Mouse (Mus musculus) MEL (cell line): ENCODE results near the gene Nt5c2. TPM values are rescaled to one million over a fixed set of nuclear protein-coding genes. Genes with fewer than 3 reads are reported as not detected.
A peak's percentile ranks its signal among the peaks of the same experiment; 100 is the strongest.

ENCODE experiments used
- DNase-seq: peaks from one replicate; pipeline ENCODE4 v3.0.0; 2011; ENCODE audit warnings: low read depth, low spot score
- H3K27ac ChIP-seq: 2 replicates; pipeline ENCODE4 v1.5.1; 2012; ENCODE audit warnings: low read depth, mild to moderate bottlenecking, control low read depth, low read length, moderate library complexity; ENCODE audit not compliant: control insufficient read depth
- H3K27me3 ChIP-seq, 2 experiments: fragments of 150-350 bp in 1 of 2; sonication (generic) in 1 of 2; 2 replicates each; pipeline ENCODE4 v1.6.1; 2012; ENCODE audit warnings: low read length in 2 of 2, mild to moderate bottlenecking in 2 of 2, improper control_type of control experiment in 1 of 2, moderate library complexity in 1 of 2; ENCODE audit not compliant: insufficient read depth in 2 of 2, control insufficient read depth in 1 of 2
- H3K36me3 ChIP-seq, 2 experiments: 2 replicates each; pipeline ENCODE4 v1.6.1; 2012 to 2014; ENCODE audit warnings: low read length in 2 of 2, improper control_type of control experiment in 1 of 2, inconsistent platforms in 1 of 2, mild to moderate bottlenecking in 1 of 2; ENCODE audit not compliant: insufficient read depth in 2 of 2, control insufficient read depth in 1 of 2
- H3K4me1 ChIP-seq, 2 experiments: fragments of 150-350 bp in 1 of 2; sonication (generic) in 1 of 2; 2 replicates each; pipeline ENCODE4 v1.6.1; 2012; ENCODE audit warnings: low read length in 2 of 2, improper control_type of control experiment in 1 of 2, mild to moderate bottlenecking in 1 of 2; ENCODE audit not compliant: insufficient read depth in 2 of 2, control insufficient read depth in 1 of 2
- H3K4me3 ChIP-seq, 2 experiments: fragments of 150-350 bp in 1 of 2; sonication (generic) in 1 of 2; 2 replicates each; pipeline ENCODE4 v1.5.1; 2012; ENCODE audit warnings: low read depth in 2 of 2, low read length in 2 of 2, mild to moderate bottlenecking in 2 of 2, moderate library complexity in 2 of 2, control low read depth in 1 of 2, improper control_type of control experiment in 1 of 2; ENCODE audit not compliant: control insufficient read depth in 1 of 2, insufficient read depth in 1 of 2
- H3K79me2 ChIP-seq: 2 replicates; pipeline ENCODE4 v1.6.1; 2012; ENCODE audit warnings: mild to moderate bottlenecking, low read length, moderate library complexity; ENCODE audit not compliant: control insufficient read depth, poor library complexity, insufficient read depth
- H3K9ac ChIP-seq: 2 replicates; pipeline ENCODE4 v1.6.1; 2012; ENCODE audit warnings: low read depth, mild to moderate bottlenecking, control low read depth, low read length, moderate library complexity; ENCODE audit not compliant: control insufficient read depth, poor library complexity, severe bottlenecking
- H3K9me3 ChIP-seq: fragments of 150-350 bp; sonication (generic); replicated peaks from 2 replicates; pipeline ENCODE4 v1.6.1; 2012; ENCODE audit warnings: mild to moderate bottlenecking, low read length, improper control_type of control experiment, moderate library complexity; ENCODE audit not compliant: insufficient read depth
- BHLHE40 ChIP-seq: IDR thresholded peaks from 2 replicates; pipeline ENCODE4 v1.6.1; 2012; ENCODE audit warnings: low read depth, mild to moderate bottlenecking, inconsistent platforms, low read length, improper control_type of control experiment, borderline replicate concordance
- CHD2 ChIP-seq: IDR thresholded peaks from 2 replicates; pipeline ENCODE4 v1.6.1; 2011; ENCODE audit warnings: low read length, improper control_type of control experiment
- CTCF ChIP-seq, 3 experiments: IDR thresholded peaks in 2 of 3; conservative IDR thresholded peaks in 1 of 3; 2 replicates each; pipeline ENCODE4 v1.5.1; 2011 to 2012; ENCODE audit warnings: low read length in 3 of 3, low read depth in 2 of 3, mild to moderate bottlenecking in 2 of 3, improper control_type of control experiment in 1 of 3, inconsistent platforms in 1 of 3, mixed read lengths in 1 of 3, moderate library complexity in 1 of 3; ENCODE audit not compliant: control insufficient read depth in 1 of 3, insufficient read depth in 1 of 3, poor library complexity in 1 of 3, severe bottlenecking in 1 of 3
- EP300 ChIP-seq, 2 experiments: IDR thresholded peaks; 2 replicates each; pipeline ENCODE4 v1.6.1; 2011; ENCODE audit warnings: improper control_type of control experiment in 2 of 2, low read length in 2 of 2, low read depth in 1 of 2, mild to moderate bottlenecking in 1 of 2
- ETS1 ChIP-seq: IDR thresholded peaks from 2 replicates; pipeline ENCODE4 v1.6.1; 2012; ENCODE audit warnings: low read depth, mild to moderate bottlenecking, inconsistent platforms, low read length, improper control_type of control experiment, moderate library complexity
- GABPA ChIP-seq: IDR thresholded peaks from 2 replicates; pipeline ENCODE4 v1.6.1; 2012; ENCODE audit warnings: low read depth, mild to moderate bottlenecking, inconsistent platforms, low read length, improper control_type of control experiment, moderate library complexity
- HCFC1 ChIP-seq: IDR thresholded peaks from 2 replicates; pipeline ENCODE4 v1.6.1; 2012; ENCODE audit warnings: low read depth, mild to moderate bottlenecking, inconsistent platforms, low read length, improper control_type of control experiment, moderate library complexity
- JUND ChIP-seq: IDR thresholded peaks from 2 replicates; pipeline ENCODE4 v1.6.1; 2011; ENCODE audit warnings: low read depth, mild to moderate bottlenecking, improper control_type of control experiment, low read length
- MEF2A ChIP-seq: IDR thresholded peaks from 2 replicates; pipeline ENCODE4 v1.6.1; 2014; ENCODE audit warnings: low read depth, mild to moderate bottlenecking, inconsistent platforms, low read length, improper control_type of control experiment; ENCODE audit not compliant: poor library complexity, insufficient replicate concordance, severe bottlenecking; ENCODE audit errors: extremely low read depth
- NELFE ChIP-seq: IDR thresholded peaks from 2 replicates; pipeline ENCODE4 v1.6.1; 2011; ENCODE audit warnings: low read depth, low read length, improper control_type of control experiment
- SMC3 ChIP-seq: IDR thresholded peaks from 2 replicates; pipeline ENCODE4 v1.6.1; 2011; ENCODE audit warnings: low read depth, low read length, improper control_type of control experiment
- TBP ChIP-seq: IDR thresholded peaks from 2 replicates; pipeline ENCODE4 v1.8.0; 2011; ENCODE audit warnings: low read depth, low read length, improper control_type of control experiment
- USF1 ChIP-seq: IDR thresholded peaks from 2 replicates; pipeline ENCODE4 v1.6.1; 2014; ENCODE audit warnings: low read depth, mild to moderate bottlenecking, inconsistent platforms, low read length, improper control_type of control experiment, moderate library complexity
- polyA plus RNA-seq, 2 experiments: library from polyadenylated mRNA; stranded (reverse) in 1 of 2; unstranded in 1 of 2; fragments of >175 nt in 1 of 2; fragments of >200 nt in 1 of 2; gene quantifications; 2 replicates each; pipeline versions ENCODE4 v1.2.1 to v1.2.4; 2012; ENCODE audit warnings: low replicate concordance in 2 of 2, low read depth in 1 of 2; ENCODE audit not compliant: insufficient read length in 2 of 2, insufficient read depth in 1 of 2, missing spikeins in 1 of 2
- total RNA-seq: library from RNA; depleted of rRNA; stranded (reverse); fragments of 300-350 nt; gene quantifications from 2 replicates; pipeline ENCODE4 v1.2.3, GENCODE M21; 2012

Nt5c2 gene
- total and polyA plus RNA-seq, 3 experiments, result 64.6 to 455 (median 147) TPM

GRCm38 (mm10) chr19:46972159-46972558, 42.8 kb downstream of the Nt5c2 start:
- TF ChIP-seq HCFC1, result no peak
- no peak for TF ChIP-seq SMC3
- no peak for TF ChIP-seq ETS1
- no peak for TF ChIP-seq TBP
- no peak for TF ChIP-seq BHLHE40
- no peak for TF ChIP-seq JUND
- no peak for TF ChIP-seq CHD2
- no peak for TF ChIP-seq GABPA
- no peak for TF ChIP-seq USF1
- TF ChIP-seq MEF2A, result no peak
- H3K36me3 ChIP-seq, result peaks cover 0 to 7% of the 10 kb centered on the region in 2 experiments; a peak in 2 of 4 replicates
- H3K9ac ChIP-seq, result no peak overlapping the region
- peaks cover 10 to 13% of the 10 kb centered on the region in 2 experiments for H3K4me1 ChIP-seq
- no peak overlapping the region for H3K27ac ChIP-seq
- no peak overlapping the region for H3K4me3 ChIP-seq
- H3K27me3 ChIP-seq, result no peaks in the 10 kb centered on the region
- DNase-seq, result no peak
- no peaks in the 10 kb centered on the region for H3K9me3 ChIP-seq
- H3K79me2 ChIP-seq, result no peaks in the 10 kb centered on the region

GRCm38 (mm10) chr19:46971712-46972111, 43.2 kb downstream of the Nt5c2 start:
- H3K4me1 ChIP-seq, result peaks cover 10 to 13% of the 10 kb centered on the region in 2 experiments
- no peak overlapping the region for H3K27ac ChIP-seq
- H3K9me3 ChIP-seq, result no peaks in the 10 kb centered on the region
- DNase-seq, result no peak
- H3K27me3 ChIP-seq, result no peaks in the 10 kb centered on the region
- peaks cover 0 to 7% of the 10 kb centered on the region in 2 experiments; a peak in 2 of 4 replicates for H3K36me3 ChIP-seq
- no peak overlapping the region for H3K9ac ChIP-seq
- H3K4me3 ChIP-seq, result no peak overlapping the region
- TF ChIP-seq EP300 (IDR thresholded peaks at IDR 0.05; ENCODE audit: low read depth in 1 of 2, low read length in 2 of 2) (peak in 1 of 2 experiments; percentile 7; a peak in 1 of 4 replicates), HCFC1 (no peak)
- TF ChIP-seq, all 39 proteins: peak for 1
- H3K79me2 ChIP-seq, result no peaks in the 10 kb centered on the region

DNA sequence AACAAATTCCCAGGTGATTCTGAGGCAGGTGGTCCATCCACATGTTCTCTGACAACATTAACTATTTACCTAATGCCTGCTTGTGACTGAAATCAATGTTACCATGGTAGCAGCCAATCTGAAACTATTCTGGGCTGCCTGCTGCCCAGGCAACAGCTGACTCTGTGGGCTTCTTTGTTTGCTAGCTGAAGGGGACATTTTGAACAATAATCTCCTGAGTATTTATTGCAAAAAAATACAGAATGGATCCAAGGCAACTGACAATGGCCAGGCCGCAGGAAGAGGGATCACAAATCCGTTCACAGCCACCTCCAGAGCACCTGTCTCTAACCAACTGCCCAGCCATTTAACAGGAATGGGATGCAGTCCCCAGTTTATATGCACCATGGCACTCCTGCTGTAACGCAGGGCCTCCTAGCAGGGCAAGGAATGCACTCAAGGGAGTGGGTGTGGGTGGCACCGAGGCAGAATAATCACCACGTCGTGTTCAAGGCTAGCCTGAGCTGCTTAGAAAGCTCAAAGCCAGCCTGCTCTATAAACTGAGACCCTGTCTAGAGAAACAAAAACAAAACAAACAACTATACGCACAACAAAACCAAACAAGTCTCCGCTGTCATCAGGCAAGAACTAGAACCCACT, 43.8 kb downstream of the Nt5c2 start:
- TF ChIP-seq NELFE (no peak), CTCF (IDR thresholded peaks at IDR 0.05 in 2 of 3, conservative IDR thresholded peaks at IDR 0.05 in 1 of 3; ENCODE audit: control insufficient read depth in 1 of 3, insufficient read depth in 1 of 3, low read depth in 2 of 3, low read length in 3 of 3, poor library complexity in 1 of 3, severe bottlenecking in 1 of 3) (no peak)
- H3K9me3 ChIP-seq, result no peaks in the 10 kb centered on the region
- no peaks in the 10 kb centered on the region for H3K27me3 ChIP-seq
- no peak for DNase-seq
- peaks cover 10 to 13% of the 10 kb centered on the region in 2 experiments for H3K4me1 ChIP-seq
- H3K4me3 ChIP-seq, result no peak overlapping the region
- H3K27ac ChIP-seq, result no peak overlapping the region
- no peak overlapping the region for H3K9ac ChIP-seq
- H3K36me3 ChIP-seq, result peaks cover 0 to 7% of the 10 kb centered on the region in 2 experiments; a peak in 2 of 4 replicates
- no peaks in the 10 kb centered on the region for H3K79me2 ChIP-seq
